Mouse (Mus musculus) c-Kit-positive CD71-negative TER-119-negative erythroid progenitor cells, embryonic 14.5 days (primary cell): ENCODE data around the gene Arl3.

Experiments used
- DNase-seq: peaks from one replicate; pipeline ENCODE4 v3.0.0-alpha.2; 2013; ENCODE audit warnings: low read depth

The Arl3 gene

DNA sequence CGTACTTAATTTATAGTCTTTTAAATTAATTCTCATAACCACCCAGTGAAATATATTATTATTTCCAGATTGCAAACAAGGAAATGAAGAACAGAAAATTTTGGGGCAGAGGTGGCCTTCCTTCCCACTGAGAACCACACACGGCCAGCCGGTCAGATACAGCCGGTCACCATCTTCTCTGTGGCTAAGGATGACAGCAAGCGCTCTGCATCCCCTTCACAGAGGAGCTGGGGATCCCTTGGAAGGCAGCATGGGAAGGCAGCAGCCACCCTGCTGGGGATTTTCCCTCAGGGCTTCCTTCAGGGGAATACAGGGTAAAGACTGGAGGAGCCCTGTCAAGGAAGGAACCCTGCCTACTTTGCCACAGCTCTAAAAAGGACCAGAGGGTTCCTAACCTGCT lies 39.5 kb downstream of the Arl3 start:
- DNase-seq, result no peak

DNA sequence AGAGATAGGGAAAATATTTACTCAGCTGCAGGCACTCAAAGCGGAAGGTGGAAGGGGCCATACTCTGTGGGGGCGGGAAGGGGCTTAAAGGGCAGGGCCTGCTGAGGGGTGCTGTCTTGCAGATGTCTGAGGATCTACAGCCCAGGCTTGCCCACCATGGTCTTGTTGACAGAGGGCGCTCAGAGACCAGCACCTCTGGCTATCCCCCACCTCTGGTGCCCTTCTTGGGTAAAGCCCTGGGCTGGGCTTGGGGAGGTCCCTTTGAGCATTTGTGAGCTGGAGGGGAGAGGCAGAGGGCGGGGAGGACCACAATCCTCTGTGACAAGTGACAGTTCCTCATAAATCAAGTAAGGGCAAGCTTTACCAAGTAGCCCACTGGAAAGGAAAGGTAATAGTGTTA lies 39.9 kb downstream of the Arl3 start:
- no peak for DNase-seq

DNA sequence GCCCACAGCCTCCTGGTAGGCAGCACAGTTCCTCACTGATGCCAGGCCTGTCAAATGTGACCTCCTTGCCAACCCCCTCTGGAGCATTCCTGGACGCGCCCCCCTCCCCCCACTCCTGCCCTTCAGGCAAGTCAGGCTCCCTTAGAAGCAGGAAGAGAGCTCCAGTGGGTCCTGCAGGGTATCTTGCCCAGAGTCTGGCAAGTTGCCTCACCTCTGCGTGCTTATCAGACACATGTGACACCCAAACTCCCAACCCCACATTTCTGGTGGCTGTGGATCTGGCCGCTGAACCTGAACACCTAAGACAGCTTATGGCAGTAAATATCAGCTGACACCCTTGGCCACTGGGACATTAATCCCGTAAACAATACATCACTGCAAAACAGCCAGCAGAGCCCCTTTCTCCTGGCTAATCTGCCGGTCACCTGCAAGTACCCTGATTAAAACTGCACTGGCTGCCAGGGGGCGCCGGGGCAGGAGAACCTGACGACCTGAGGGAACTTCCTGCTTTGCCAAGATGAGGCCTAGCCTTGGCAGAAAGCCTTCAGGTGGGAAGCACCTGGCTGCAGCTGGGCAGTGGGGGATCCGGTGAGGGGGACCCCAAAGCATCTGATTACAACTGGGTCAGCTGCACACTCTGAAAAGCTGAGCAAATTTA lies 40.8 kb downstream of the Arl3 start:
- DNase-seq, result no peak

- DNase-seq, result no peak
These were observed 41.6 kb downstream of the Arl3 start for GRCm38 (mm10) chr19:46531071-46532030.

DNA sequence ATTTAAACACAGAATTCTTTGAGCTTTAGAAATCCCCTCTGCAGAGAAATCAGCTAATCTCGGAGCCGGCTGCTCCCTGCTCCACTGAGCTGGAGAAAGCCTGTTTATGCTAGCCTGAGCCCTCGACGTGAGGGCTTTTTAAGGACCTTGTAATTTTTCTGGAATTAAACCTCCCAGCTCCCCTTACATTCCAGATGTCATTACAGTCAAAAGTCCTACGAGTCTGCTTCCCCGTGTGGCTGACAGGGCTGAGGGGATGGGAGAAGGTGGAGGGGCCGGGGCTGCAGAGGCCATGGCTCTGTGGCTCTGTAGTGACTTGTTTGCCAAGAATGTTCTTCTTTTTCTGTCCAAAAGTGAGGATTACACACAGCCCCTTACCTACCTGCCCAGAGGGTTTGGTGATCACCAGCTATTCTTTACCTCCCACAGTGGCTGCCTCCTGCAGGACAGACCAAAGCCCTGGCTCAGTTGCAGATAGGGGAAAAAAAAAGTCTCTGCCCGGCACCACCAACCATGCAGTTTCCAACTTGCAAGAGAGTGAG lies 42.5 kb downstream of the Arl3 start:
- no peak for DNase-seq

GRCm38 (mm10) chr19:46529601-46530448 lies 43.2 kb downstream of the Arl3 start:
- no peak for DNase-seq

DNA sequence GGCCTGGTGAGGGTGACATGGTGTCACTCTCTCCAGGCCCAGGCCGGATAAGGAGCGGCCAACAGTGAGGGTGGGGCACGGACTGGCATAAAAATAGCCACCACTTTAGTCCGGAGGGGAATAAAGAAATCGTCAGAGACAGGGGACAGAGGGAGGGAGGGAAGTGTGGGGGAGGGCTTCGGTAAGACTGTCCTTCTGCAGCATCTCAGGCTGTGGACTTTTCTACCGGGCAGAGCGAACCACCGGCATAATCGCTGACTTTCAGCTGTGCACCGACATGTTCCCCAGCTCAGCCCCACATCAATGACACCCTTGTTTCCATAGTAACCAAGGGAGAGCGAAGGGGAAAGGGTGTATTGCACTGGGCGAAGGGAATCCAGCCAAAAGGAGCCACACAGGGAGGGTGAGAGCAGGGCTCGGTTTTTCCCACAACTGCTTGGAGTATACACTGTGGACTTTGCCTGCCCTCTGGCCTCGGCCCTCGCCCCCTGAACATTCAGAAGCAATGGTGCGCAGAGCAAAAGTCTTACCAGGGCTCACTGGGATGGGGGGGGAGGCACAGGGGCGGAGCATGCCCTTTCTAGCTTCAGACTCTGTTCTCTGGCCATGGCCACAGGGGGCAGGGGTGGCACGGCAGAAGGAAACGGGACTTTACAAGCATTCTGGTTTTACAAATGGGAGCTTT lies 44.3 kb downstream of the Arl3 start:
- no peak for DNase-seq

GRCm38 (mm10) chr19:46527632-46528528 lies 45.1 kb downstream of the Arl3 start:
- no peak for DNase-seq

DNA sequence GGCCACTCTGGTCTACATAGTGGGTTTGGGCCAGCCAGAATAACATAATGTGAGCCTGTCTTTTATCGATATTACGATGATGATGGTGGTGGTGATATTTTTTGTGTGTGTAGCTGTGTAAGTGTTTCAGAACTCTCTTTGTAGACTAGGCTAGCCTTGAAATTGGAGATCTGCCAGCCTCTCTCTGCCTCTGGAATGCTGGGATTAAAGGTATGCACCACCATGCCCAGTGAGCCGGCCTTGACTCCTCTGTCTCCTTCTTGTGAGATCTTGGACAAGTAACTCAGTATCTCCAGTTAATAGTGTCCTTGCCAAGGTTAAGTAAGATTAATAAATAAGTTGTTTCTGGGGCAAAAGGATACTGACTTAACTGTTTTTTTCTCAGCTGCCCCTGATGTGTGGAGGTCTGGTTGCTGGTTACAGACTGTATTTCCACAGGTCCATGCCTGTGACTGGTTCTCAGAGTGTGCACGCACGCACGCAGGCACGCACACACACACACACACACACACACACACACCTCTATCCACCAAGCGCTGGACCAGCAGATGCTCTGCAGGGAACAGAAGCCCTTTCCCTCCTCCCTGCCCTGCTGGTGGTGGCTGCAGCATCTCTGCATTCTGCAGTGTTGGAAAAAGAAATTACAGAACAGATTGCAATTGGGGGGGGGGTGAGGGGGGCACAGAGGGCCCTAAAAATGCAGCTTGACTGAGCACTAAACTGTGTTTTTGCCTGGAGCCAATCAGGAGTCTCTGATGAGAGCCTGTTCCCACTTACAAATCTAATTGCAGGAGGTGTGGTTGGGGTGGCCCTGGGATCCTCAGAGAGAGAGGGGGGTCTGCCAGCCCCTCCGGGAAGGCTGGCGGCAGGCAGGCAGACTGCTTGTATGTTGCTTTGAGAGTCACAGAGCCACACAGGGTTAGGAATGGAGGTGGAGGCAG lies 47.0 kb downstream of the Arl3 start:
- no peak for DNase-seq

DNA sequence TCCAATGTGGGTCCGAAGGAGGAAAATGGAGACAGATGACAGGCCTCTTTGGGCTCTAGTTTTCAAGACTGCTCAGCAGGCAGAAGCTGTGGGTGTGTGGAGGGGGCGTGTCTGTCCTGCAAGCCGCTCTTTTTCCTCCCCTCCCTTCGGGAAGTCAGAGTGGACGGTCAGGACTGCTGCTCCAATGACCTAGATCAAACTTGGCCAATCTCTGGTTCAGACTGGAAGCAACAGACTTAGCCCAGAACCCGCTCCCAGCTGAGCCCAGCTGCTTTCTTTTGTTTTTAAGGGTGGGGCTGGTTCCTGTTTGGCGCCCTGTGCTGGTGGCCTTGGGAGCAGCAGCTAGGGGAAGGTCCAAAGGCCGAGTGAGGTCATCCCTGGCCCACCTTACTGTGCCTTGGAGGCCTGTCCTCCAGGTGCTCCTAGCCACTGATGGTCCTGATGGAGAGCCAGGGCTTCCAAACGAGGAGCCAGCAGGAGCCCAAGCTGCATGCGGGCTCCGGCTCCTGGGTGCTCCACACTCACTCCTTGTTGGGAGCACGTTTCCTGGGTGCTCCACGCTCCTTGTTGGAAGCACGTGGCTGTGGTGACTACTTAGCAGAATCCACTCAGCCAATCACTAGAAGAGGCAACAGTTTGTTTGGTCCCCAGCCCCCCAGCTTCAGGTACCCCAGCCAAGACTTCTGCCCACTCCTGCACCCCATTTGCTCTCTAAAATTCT lies 48.2 kb downstream of the Arl3 start:
- no peak for DNase-seq

DNA sequence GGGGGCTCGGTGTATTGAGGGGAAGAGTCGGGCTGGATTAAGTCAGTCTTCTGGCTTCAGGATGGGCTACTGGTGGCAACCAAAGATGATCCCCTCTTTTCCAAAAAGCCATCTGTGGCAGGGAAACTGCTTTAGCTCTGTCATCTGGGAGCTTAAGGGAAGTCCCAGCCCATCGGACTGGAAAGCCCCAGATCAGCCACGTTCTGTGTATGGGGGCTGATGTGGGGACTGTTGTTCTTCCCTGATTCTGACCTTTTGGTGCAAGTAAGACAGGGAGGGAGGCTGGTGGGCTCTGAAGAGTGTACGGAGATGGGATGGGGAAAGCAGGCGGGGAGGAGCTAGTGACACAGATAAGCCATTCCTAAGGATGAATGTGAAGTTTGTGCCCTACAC lies 48.9 kb downstream of the Arl3 start:
- no peak for DNase-seq

- no peak for DNase-seq
These were observed 49.4 kb downstream of the Arl3 start for GRCm38 (mm10) chr19:46523480-46524151.

- no peak for DNase-seq
These were observed 49.9 kb downstream of the Arl3 start for GRCm38 (mm10) chr19:46523131-46523479.

GRCm38 (mm10) chr19:46522433-46523044 lies 50.5 kb downstream of the Arl3 start:
- no peak for DNase-seq

GRCm38 (mm10) chr19:46521698-46522097 lies 51.3 kb downstream of the Arl3 start:
- no peak for DNase-seq

GRCm38 (mm10) chr19:46518828-46519621 lies 54.0 kb downstream of the Arl3 start:
- no peak for DNase-seq

- no peak for DNase-seq
These were observed 54.6 kb downstream of the Arl3 start for GRCm38 (mm10) chr19:46518352-46518787.
